Mouse (Mus musculus): ENCODE measurements around the gene Cd82.

DNA sequence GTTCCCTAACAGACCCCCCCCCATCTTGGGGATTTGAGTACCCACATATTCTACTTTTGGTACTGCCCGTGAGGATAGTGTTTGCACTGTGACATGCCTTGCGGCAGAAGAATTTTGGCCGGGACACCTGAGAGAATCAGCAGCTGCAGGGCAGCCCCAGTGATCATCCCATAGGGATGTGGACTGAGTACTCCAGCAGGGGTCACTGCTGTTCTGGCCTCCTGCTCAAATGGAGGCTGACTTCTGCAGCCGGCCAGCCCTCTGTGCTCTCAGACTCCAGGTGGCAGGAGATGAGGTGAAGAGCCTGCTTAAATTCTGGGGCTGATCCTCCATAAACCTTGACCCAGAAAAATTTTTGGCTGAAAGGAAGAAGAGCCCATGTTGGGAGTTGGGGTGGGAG, 58.8 kb downstream of the Cd82 start:
- TF ChIP-seq CTCF (IDR thresholded peaks at IDR 0.05; ENCODE audit: low read depth) (peak; percentile 37), EP300 (IDR thresholded peaks at IDR 0.05; ENCODE audit: low read depth) (no peak)
